15 mouse cellular contexts compared by ENCODE assay signal in the genomic region with DNA sequence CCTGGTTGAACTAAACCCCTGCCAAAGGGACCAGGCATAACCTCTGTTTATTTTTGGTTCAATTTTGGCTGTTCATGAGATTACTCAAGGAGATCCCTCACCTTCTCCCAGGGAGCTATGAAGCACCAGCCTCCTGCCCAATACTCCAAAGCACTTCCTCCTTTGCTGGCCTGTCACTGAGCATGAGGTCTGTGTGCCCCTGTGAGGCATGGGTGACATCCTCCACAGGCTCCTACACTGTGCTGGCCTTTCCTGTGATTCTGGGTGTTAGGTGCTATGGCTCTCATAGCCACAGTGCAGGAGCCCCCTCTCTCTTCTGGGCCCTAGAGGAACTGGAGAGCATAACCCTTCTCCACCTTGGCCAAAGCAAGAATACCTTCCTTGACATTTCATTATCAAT.
"Had no signal": no experiment of that assay in that cellular context is flagged by ENCODE, and none has a peak within 500 bp of the region (broad histone marks: within the 10 kb centered on the region; RNA-seq: fewer than 3 reads in every experiment).

No protein-coding gene starts in this region.

- DNase-seq: gastrocnemius, postnatal 14 days; gastrocnemius, postnatal 36 days; heart, postnatal 10 days; heart, postnatal 4 days; kidney, adult 11 months; kidney, adult 2 months; kidney, adult 9 months; kidney, postnatal 14 days; kidney, postnatal 36 days; layer of hippocampus, adult 9-11 months; layer of hippocampus, postnatal 36 days; left cerebral cortex, postnatal 4 days had no signal

- ATAC-seq: hindbrain, postnatal 0 days; intestine, embryonic 16.5 days; liver, embryonic 12.5 days had no signal
